Mouse (Mus musculus): ENCODE measurements around the gene Sergef.

Sergef gene

GRCm38 (mm10) chr7:46572803-46573594, 66.6 kb downstream of the Sergef start:
- no peak for DNase-seq

GRCm38 (mm10) chr7:46569509-46569908, 70.1 kb downstream of the Sergef start:
- peak in 1 of 2 experiments; percentile 64 for DNase-seq

GRCm38 (mm10) chr7:46566318-46567007, 73.1 kb downstream of the Sergef start:
- no peak for DNase-seq

DNA sequence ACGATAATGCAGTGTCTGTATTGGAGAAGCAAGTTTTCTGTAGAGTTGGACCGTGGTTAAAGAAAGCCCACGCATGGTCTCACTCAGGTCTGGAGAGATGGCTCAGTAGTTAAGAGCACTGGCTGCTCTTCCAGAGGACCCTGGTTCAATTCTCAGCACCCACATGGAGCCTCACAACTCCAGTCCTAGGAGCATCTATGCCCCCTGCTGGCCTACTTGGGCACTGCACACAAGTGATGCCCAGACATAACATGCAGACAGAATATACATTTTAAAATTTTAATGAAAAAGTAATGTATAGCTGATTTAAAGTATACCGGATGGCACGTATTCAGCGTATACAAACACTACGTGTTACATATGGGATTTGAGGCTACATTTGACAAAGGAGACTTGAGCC, 74.2 kb downstream of the Sergef start:
- no peak for DNase-seq

GRCm38 (mm10) chr7:46563801-46564200, 75.8 kb downstream of the Sergef start:
- DNase-seq, result no peak

GRCm38 (mm10) chr7:46560061-46560460, 79.5 kb downstream of the Sergef start:
- no peak for DNase-seq

- DNase-seq, result peak in 1 of 2 experiments; percentile 23
Measured at GRCm38 (mm10) chr7:46559643-46560042, 80.0 kb downstream of the Sergef start.

- no peak for DNase-seq
Measured at GRCm38 (mm10) chr7:46559006-46559405, 80.6 kb downstream of the Sergef start.

DNA sequence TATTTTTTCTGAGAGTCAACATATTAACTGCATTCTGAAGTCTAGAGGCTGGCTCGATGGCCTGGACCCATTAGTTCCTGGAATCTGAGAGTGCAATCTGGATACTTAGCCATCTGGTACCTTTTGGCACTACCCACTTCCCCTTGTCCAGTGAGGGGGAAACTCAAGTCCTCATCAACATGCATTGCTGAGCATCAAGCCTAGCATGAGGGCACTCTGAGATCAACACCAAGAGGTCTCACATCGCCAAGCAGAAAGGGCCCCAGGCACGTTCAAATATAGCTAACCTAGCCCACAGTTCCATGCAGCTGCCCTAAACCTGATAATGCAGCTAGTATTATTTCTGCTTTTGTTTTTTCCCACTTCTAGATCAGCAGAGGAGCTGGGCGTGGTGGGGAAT, 81.6 kb downstream of the Sergef start:
- DNase-seq, result no peak

DNA sequence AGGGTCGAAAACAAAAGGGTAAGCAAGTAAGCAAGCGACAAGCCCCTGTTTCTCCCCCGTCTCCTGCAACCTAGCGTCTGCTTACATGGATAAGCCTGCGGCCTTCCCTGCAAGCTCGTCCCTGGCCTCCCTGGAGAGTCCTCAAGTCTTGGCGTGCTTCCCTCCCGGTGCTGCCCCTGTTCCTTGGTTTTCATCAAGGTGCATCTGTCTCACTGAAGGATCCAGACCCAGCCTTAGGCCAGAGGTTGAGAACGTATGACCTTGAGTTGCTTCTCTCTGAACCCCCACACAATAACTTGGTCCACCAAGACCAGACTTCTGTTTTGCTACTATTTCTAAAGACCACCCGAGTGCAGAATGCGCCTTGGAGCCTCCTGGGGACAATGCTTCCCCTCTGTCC, 82.2 kb downstream of the Sergef start:
- no peak for DNase-seq

GRCm38 (mm10) chr7:46556358-46557118, 83.1 kb downstream of the Sergef start:
- no peak for DNase-seq

- DNase-seq, result peak in 1 of 2 experiments; percentile 27
Measured at GRCm38 (mm10) chr7:46555731-46556130, 83.9 kb downstream of the Sergef start.

DNA sequence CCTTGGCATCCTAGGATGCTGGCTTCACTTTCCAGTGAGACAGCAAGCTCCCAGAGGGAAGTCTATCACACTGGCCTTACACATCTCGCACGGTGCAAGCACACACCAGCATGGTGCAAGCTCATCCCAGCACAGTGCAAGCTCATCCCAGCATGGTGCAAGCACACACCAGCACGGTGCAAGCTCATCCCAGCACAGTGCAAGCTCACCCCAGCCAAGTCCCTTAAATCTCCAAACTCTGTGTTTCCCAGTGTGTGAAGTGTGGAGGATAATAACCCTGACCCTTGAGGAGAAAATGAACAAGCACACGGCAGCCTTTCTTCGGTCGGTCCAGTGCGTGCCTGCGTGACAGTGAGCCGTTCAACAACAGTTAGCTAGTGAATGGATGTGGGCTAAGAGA, 84.8 kb downstream of the Sergef start:
- no peak for DNase-seq

GRCm38 (mm10) chr7:46554003-46554402, 85.6 kb downstream of the Sergef start:
- peak; percentile 27 to 59 for DNase-seq

DNA sequence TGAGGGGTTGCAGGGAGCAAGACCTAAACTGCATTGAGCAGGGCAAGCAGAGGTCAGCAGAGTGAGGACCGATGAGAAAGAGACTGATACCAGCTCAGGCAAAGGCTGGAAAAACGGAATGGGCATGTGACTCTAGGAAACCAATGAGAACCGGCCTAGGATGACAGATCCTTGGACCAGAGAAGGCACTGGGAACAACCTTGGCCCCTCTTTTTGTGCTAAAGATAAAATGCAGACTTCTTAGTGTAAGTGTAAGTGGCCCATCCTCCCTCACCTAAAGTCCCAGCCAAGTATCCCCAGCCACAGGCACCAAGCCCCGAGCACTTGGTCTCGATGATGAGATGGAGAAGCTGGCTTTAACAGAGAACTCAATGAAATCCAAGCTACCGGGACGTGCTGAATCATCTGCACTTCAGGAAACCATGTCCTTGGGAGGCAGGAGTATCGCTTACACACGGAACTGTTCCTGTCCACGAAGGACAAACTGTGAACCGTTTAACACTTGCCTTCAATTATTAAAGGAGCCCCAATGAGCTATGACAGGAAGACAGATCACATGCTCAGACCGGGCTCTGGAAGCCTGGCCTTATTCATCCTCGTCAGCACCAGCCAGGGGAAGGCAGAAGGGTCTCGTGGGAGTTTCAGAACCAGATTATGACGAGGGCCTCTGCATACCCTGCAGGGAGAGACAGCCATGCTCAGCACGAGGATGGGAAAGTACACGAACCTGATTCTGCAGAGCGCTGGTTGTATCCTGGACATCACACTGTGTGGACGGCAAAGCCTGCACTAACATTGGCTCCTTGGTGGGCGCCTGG, 87.5 kb downstream of the Sergef start:
- DNase-seq, result no peak

- DNase-seq, result no peak
Measured at GRCm38 (mm10) chr7:46551173-46551572, 88.4 kb downstream of the Sergef start.

DNA sequence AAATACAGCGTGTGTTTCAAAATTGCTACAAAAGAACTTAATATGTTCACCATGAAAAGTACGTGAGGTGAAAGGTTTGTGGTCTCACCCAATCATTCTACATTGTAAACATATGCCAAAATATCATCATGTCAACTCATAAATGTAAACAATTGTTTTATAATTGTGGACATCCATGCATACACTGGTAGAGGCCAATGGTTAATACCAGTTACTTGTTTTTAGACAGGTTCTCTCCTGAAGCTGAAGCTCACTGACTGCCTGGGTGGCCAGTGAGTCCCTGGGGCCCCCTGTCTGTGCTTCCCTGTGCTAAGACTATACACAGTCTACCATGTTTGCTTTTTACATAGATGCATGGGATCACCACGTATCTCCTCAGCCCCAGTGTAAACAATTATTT, 91.5 kb downstream of the Sergef start:
- no peak for DNase-seq

DNA sequence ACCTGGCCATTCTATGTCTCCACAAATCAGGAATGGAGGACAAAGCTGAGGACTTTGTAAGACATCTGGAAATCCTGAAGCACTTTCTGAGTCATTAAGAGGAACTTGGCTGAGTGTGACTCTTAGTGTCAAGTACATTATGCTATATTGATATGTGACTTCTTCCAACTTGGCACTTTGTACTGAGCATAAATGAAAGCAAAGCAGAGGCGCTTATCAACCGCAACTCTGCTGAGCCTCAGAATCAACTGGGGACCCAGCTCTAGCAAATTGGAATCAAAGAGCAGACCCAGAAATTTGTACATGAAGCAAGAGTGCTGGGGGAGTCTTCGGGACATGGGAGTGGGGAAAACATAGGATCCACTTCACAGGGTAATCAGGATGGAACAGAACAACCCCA, 92.0 kb downstream of the Sergef start:
- no peak for DNase-seq

DNA sequence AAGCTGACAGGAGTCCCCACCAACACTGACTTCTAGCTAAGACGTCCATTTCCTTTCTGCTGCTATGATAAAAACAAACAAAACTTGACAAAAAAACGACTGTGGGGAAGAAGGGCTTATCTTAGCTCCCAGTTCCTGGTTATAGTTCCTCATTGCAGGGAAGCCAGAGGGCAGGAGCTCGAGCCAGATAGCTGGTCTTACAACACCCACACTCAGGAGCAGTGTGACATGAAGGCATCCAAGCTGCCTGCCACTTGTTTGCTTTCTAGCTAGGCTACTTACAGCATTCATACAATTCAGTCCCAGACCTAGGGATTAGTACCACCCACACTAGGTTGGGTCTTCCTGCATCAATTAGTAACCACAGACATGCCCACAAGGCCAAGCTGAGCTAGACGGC, 93.1 kb downstream of the Sergef start:
- DNase-seq, result no peak

- no peak for DNase-seq
Measured at GRCm38 (mm10) chr7:46544195-46544641, 95.4 kb downstream of the Sergef start.

- peak in 1 of 2 experiments; percentile 12 for DNase-seq
Measured at GRCm38 (mm10) chr7:46542117-46542516, 97.5 kb downstream of the Sergef start.

DNA sequence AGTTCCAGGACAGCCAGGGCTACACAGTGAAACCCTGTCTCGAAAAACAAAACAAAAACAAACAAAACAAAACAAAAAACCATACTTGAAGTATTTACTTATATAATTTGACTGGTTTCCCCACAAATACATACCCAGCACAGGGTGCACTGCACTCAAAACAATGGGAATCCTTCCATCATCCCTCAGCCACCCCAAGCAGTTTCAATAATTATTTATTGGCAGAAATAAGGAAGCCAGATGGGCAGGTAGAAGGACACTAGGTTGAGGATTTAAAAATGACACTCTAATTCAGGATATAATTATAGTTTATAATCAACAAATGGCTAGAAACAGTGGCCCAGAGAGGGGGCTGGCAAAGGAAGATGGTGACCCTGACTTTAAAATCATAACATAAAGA, 99.0 kb downstream of the Sergef start:
- no peak for DNase-seq

Data from kidney, postnatal 25 days (tissue).